16 mouse cellular contexts compared by ENCODE assay signal in genomic region chr19:59114152-59114551, GRCm38 (mm10). TPM values are rescaled to one million over a fixed set of nuclear protein-coding genes. Genes with fewer than 3 reads are reported as not detected.
DNase-seq lines count a peak whose midpoint lies in the region; ATAC-seq and TF ChIP-seq lines count a peak whose summit lies in the region.
"Had no signal": no experiment of that assay in that cellular context is flagged by ENCODE, and none has a peak within 500 bp of the region (broad histone marks: within the 10 kb centered on the region; RNA-seq: fewer than 3 reads in every experiment).

No protein-coding gene starts in this region.

- no peak for DNase-seq in gastrocnemius, adult 2 months
- no peak for DNase-seq in gastrocnemius, postnatal 25 days
- DNase-seq in layer of hippocampus, adult 2 months (ENCODE audit: low spot score in 2 of 2): no peak
- no peak for DNase-seq in gastrocnemius, adult 8-10 months (ENCODE audit: low spot score in 2 of 2)
- DNase-seq: kidney, postnatal 4 days; right cerebral cortex, postnatal 14 days; thymus, postnatal 14 days had no signal

- 45% methylated on average over 4 of the region's 4 CpGs for WGBS in stomach, embryonic 16.5 days

- peaks cover 5% of the 10 kb centered on the region for H3K9me3 ChIP-seq in megakaryocyte, embryonic 14.5 days
- no peaks in the 10 kb centered on the region for H3K9me3 ChIP-seq in stomach, embryonic 16.5 days (replicated peaks; ENCODE audit: control insufficient read depth, low read length)
- H3K9me3 ChIP-seq: neural tube, embryonic 15.5 days had no signal

- intact Hi-C loops in gastrocnemius, adult 2 months (cut with DNase I): no loop called here

- H3K36me3 ChIP-seq in megakaryocyte, embryonic 14.5 days (replicated peaks; ENCODE audit: low read length): no peaks in the 10 kb centered on the region
- no peaks in the 10 kb centered on the region for H3K36me3 ChIP-seq in stomach, embryonic 16.5 days (ENCODE audit: control insufficient read depth, insufficient read depth, low read length)
- H3K36me3 ChIP-seq: neural tube, embryonic 15.5 days had no signal

- H3K4me2 ChIP-seq in stomach, embryonic 16.5 days (ENCODE audit: low read depth, low read length): peak overlapping the region; percentile 49
- H3K4me2 ChIP-seq: hindbrain, embryonic 14.5 days; midbrain, embryonic 11.5 days; neural tube, embryonic 15.5 days had no signal

- H3K27me3 ChIP-seq in megakaryocyte, embryonic 14.5 days (replicated peaks): peaks cover 2% of the 10 kb centered on the region
- no peaks in the 10 kb centered on the region for H3K27me3 ChIP-seq in stomach, embryonic 16.5 days (ENCODE audit: control insufficient read depth, insufficient read depth, low read length)
- H3K27me3 ChIP-seq: neural tube, embryonic 15.5 days had no signal

- TF ChIP-seq CTCF in gastrocnemius, adult 2 months (IDR thresholded peaks at IDR 0.05): no peak
- TF ChIP-seq CTCF in layer of hippocampus, adult 2 months (conservative IDR thresholded peaks at IDR 0.05): no peak

- peak overlapping the region; percentile 43; the same call in 1 of the 2 replicates for H3K9ac ChIP-seq in stomach, embryonic 16.5 days (ENCODE audit: low read length)
- H3K9ac ChIP-seq: hindbrain, embryonic 14.5 days; neural tube, embryonic 15.5 days had no signal

- no peak overlapping the region for H3K27ac ChIP-seq in gastrocnemius, adult 2 months
- H3K27ac ChIP-seq in stomach, embryonic 16.5 days (ENCODE audit: low read length): no peak overlapping the region
- no peak overlapping the region for H3K27ac ChIP-seq in layer of hippocampus, adult 2 months
- H3K27ac ChIP-seq: hindbrain, embryonic 14.5 days; neural tube, embryonic 15.5 days had no signal

- no peak for ATAC-seq in megakaryocyte, adult 5-6 weeks (ENCODE audit: poor library complexity, severe bottlenecking)
- ATAC-seq in granulocyte monocyte progenitor cell, adult 5-6 weeks (replicated peaks; ENCODE audit: poor library complexity, severe bottlenecking): peak; percentile 30; the same call in 1 of the 2 replicates
- no peak for ATAC-seq in stomach, embryonic 16.5 days (ENCODE audit: insufficient read depth, low FRiP score)
- ATAC-seq: forebrain, embryonic 16.5 days had no signal

- H3K4me1 ChIP-seq in megakaryocyte, embryonic 14.5 days: peaks cover 8% of the 10 kb centered on the region; the same call in 1 of the 2 replicates
- H3K4me1 ChIP-seq in stomach, embryonic 16.5 days (ENCODE audit: control insufficient read depth, insufficient read depth, low read length): no peaks in the 10 kb centered on the region
- H3K4me1 ChIP-seq: neural tube, embryonic 15.5 days had no signal

- peak overlapping the region; percentile 64 for H3K4me3 ChIP-seq in gastrocnemius, adult 2 months
- peak overlapping the region; percentile 88 for H3K4me3 ChIP-seq in megakaryocyte, embryonic 14.5 days (replicated peaks)
- peak overlapping the region; percentile 36 for H3K4me3 ChIP-seq in stomach, embryonic 16.5 days (replicated peaks; ENCODE audit: low read length)
- no peak overlapping the region; the same call in 1 of the 2 replicates for H3K4me3 ChIP-seq in layer of hippocampus, adult 2 months
- H3K4me3 ChIP-seq: neural tube, embryonic 15.5 days had no signal

RNA-seq across cellular contexts. Expression of gene Shtn1, which starts 38.3 kb away (rescaled TPM):
- total RNA-seq in gastrocnemius, adult 2 months (2021): under 1 TPM; 0.67 to 0.99 TPM
- total RNA-seq in gastrocnemius, postnatal 25 days (2021): 1 to 10 TPM; 1.0 to 1.1 TPM
- 0.10 and 0.41 TPM in 2 replicates for polyA plus RNA-seq in megakaryocyte, embryonic 14.5 days (2012; ENCODE audit: insufficient read depth, low replicate concordance)
- 5.9 and 6.4 TPM in 2 replicates for total RNA-seq in megakaryocyte, adult 5-6 weeks (2015)
- 6.9 and 8.1 TPM in 2 replicates for total RNA-seq in megakaryocyte, adult 5-6 weeks (2017)
- total RNA-seq in granulocyte monocyte progenitor cell, adult 5-6 weeks (2014; fragmentation: Nextera tagmentation): 1.2 TPM in 1 of 2 replicates, not detected in the other
- 0.05 and 0.22 TPM in 2 replicates for total RNA-seq in granulocyte monocyte progenitor cell, adult 5-6 weeks (2017)
- polyA plus RNA-seq in stomach, embryonic 16.5 days (2015; fragmentation: Nextera tagmentation; extraction: Ambion mirVana): 11.5 and 12.6 TPM in 2 replicates
- total RNA-seq in layer of hippocampus, adult 2 months (2021): 10 to 100 TPM; 21.7 to 22.9 TPM
- under 1 TPM; 0.56 to 0.94 (median 0.65) TPM for total RNA-seq in gastrocnemius, adult 8-10 months (2022)

RNA-seq across cellular contexts. Expression of gene Vax1, which starts 55.7 kb away (rescaled TPM):
- not detected for total RNA-seq in gastrocnemius, adult 2 months (2021)
- total RNA-seq in gastrocnemius, postnatal 25 days (2021): not detected
- not detected in 2 replicates for polyA plus RNA-seq in megakaryocyte, embryonic 14.5 days (2012; ENCODE audit: insufficient read depth, low replicate concordance)
- total RNA-seq in megakaryocyte, adult 5-6 weeks (2015): not detected in 2 replicates
- total RNA-seq in megakaryocyte, adult 5-6 weeks (2017): not detected in 2 replicates
- total RNA-seq in granulocyte monocyte progenitor cell, adult 5-6 weeks (2014; fragmentation: Nextera tagmentation): not detected in 2 replicates
- not detected in 2 replicates for total RNA-seq in granulocyte monocyte progenitor cell, adult 5-6 weeks (2017)
- polyA plus RNA-seq in stomach, embryonic 16.5 days (2015; fragmentation: Nextera tagmentation; extraction: Ambion mirVana): not detected in 2 replicates
- total RNA-seq in layer of hippocampus, adult 2 months (2021): 1 to 10 TPM in 1 of 2 experiments, under 1 TPM in 1; 0.84 to 1.7 TPM
- total RNA-seq in gastrocnemius, adult 8-10 months (2022): not detected
- polyA plus RNA-seq: hindbrain, embryonic 14.5 days; limb, embryonic 11.5 days; neural tube, embryonic 15.5 days had no signal
